Mouse (Mus musculus) hindbrain, embryonic 11.5 days (tissue): ENCODE measurements at regions not wholly inside any gene's neighbourhood (a gene's known extent, or its start where the extent isn't known, plus 50 kb on each side); places are given as distances from the start of the nearest gene placed in this dataset.

Experiments
- ATAC-seq: fragments of 200-750 bp; cut with Nextera tagmentation; 2 replicates; pipeline ENCODE4 v1.8.0; 2017; ENCODE audit warnings: mild to moderate bottlenecking, moderate TSS enrichment, moderate library complexity; ENCODE audit not compliant: low FRiP score
- DNase-seq: peaks from one replicate; pipeline ENCODE4 v3.0.0-alpha.2; 2015; ENCODE audit warnings: low spot score
- H3K27ac ChIP-seq: fragments of 300-500 bp; sonication (generic); 2 replicates; pipeline ENCODE4 v1.5.1; 2014; ENCODE audit warnings: mild to moderate bottlenecking, low read depth, low read length
- H3K27me3 ChIP-seq: fragments of 300-500 bp; sonication (generic); 2 replicates; pipeline ENCODE4 v1.6.1; 2014; ENCODE audit warnings: mild to moderate bottlenecking, low read length, moderate library complexity, mixed read lengths; ENCODE audit not compliant: control insufficient read depth, insufficient read depth
- H3K36me3 ChIP-seq: fragments of 300-500 bp; sonication (generic); 2 replicates; pipeline ENCODE4 v1.6.1; 2014; ENCODE audit warnings: mild to moderate bottlenecking, low read length, moderate library complexity, mixed read lengths; ENCODE audit not compliant: control insufficient read depth, insufficient read depth
- H3K4me1 ChIP-seq: fragments of 300-500 bp; sonication (generic); replicated peaks from 2 replicates; pipeline ENCODE4 v1.6.1; 2014; ENCODE audit warnings: low read length, mixed read lengths; ENCODE audit not compliant: control insufficient read depth, insufficient read depth
- H3K4me2 ChIP-seq: fragments of 300-500 bp; sonication (generic); replicated peaks from 2 replicates; pipeline ENCODE4 v1.6.1; 2014; ENCODE audit warnings: mild to moderate bottlenecking, low read depth, low read length
- H3K4me3 ChIP-seq: fragments of 300-500 bp; sonication (generic); 2 replicates; pipeline ENCODE4 v1.5.1; 2014; ENCODE audit warnings: low read depth, low read length
- H3K9ac ChIP-seq: fragments of 300-500 bp; sonication (generic); 2 replicates; pipeline ENCODE4 v1.6.1; 2014; ENCODE audit warnings: low read depth, low read length
- H3K9me3 ChIP-seq: fragments of 300-500 bp; sonication (generic); 2 replicates; pipeline ENCODE4 v1.6.1; 2016; ENCODE audit warnings: low read length; ENCODE audit not compliant: control insufficient read depth
- WGBS: fragments of 180-500 bp; shearing (Covaris S2); extraction: QIAGEN DNeasy Blood & Tissue Kit; methylation state at CpG from one replicate; pipeline ENCODE4 v1.1.7; 2014; 5-methylcytosine and 5-hydroxymethylcytosine counted together

- no peak for DNase-seq
- Histone ChIP-seq H3K4me1 (no peaks in the 10 kb centered on the region), H3K27ac (no peak overlapping the region), H3K9ac (no peak overlapping the region), H3K36me3 (no peaks in the 10 kb centered on the region), H3K4me3 (no peak overlapping the region), H3K27me3 (no peaks in the 10 kb centered on the region), H3K4me2 (no peak overlapping the region), H3K9me3 (no peaks in the 10 kb centered on the region)
- no peak for ATAC-seq
- 56% methylated on average over 2 of the region's 2 CpGs for WGBS
Measured at GRCm38 (mm10) chr1:72014580-72014979, 197.5 kb downstream of the Mreg start.

GRCm38 (mm10) chr1:72013863-72014262 is 198.2 kb downstream of the Mreg start:
- ATAC-seq = no peak
- H3K9me3 ChIP-seq = no peaks in the 10 kb centered on the region
- no peak overlapping the region for H3K4me3 ChIP-seq
- no peak overlapping the region for H3K9ac ChIP-seq
- H3K27ac ChIP-seq = no peak overlapping the region
- H3K4me2 ChIP-seq = no peak overlapping the region
- no peaks in the 10 kb centered on the region for H3K27me3 ChIP-seq
- 73% methylated on average over 7 of the region's 7 CpGs for WGBS
- H3K36me3 ChIP-seq = no peaks in the 10 kb centered on the region
- no peak for DNase-seq
- H3K4me1 ChIP-seq = no peaks in the 10 kb centered on the region

- no peak for ATAC-seq
- 81% methylated on average over 7 of the region's 7 CpGs for WGBS
Measured at GRCm38 (mm10) chr1:72012710-72013109, 199.4 kb downstream of the Mreg start.

GRCm38 (mm10) chr1:72009270-72009928 is 202.7 kb downstream of the Mreg start:
- DNase-seq (no peak), ATAC-seq (no peak)
- WGBS = 49% methylated on average over 7 of the region's 7 CpGs
- Histone ChIP-seq H3K27ac (no peak overlapping the region), H3K9ac (no peak overlapping the region), H3K9me3 (no peaks in the 10 kb centered on the region), H3K4me1 (no peaks in the 10 kb centered on the region), H3K4me3 (no peak overlapping the region), H3K4me2 (no peak overlapping the region), H3K36me3 (no peaks in the 10 kb centered on the region), H3K27me3 (no peaks in the 10 kb centered on the region)

More at GRCm38 (mm10) chr1:72012710-72013109, 199.4 kb downstream of the Mreg start:
- Histone ChIP-seq H3K4me3 (no peak overlapping the region), H3K4me2 (no peak overlapping the region), H3K4me1 (no peaks in the 10 kb centered on the region), H3K27me3 (no peaks in the 10 kb centered on the region), H3K36me3 (no peaks in the 10 kb centered on the region), H3K27ac (no peak overlapping the region), H3K9ac (no peak overlapping the region), H3K9me3 (no peaks in the 10 kb centered on the region)
- DNase-seq = no peak

GRCm38 (mm10) chr1:72006696-72007291 is 205.3 kb downstream of the Mreg start:
- H3K27ac ChIP-seq = no peak overlapping the region
- no peaks in the 10 kb centered on the region for H3K4me1 ChIP-seq
- ATAC-seq (no peak), DNase-seq (no peak)
- H3K9me3 ChIP-seq = no peaks in the 10 kb centered on the region
- no peak overlapping the region for H3K4me2 ChIP-seq
- H3K27me3 ChIP-seq = no peaks in the 10 kb centered on the region
- H3K9ac ChIP-seq = no peak overlapping the region
- 53% methylated on average over 7 of the region's 7 CpGs for WGBS
- no peak overlapping the region for H3K4me3 ChIP-seq
- H3K36me3 ChIP-seq = no peaks in the 10 kb centered on the region

- no peaks in the 10 kb centered on the region for H3K9me3 ChIP-seq
- H3K4me3 ChIP-seq = no peak overlapping the region
- H3K4me1 ChIP-seq = no peaks in the 10 kb centered on the region
- no peak overlapping the region for H3K27ac ChIP-seq
- no peaks in the 10 kb centered on the region for H3K27me3 ChIP-seq
- H3K9ac ChIP-seq = no peak overlapping the region
- DNase-seq (no peak), ATAC-seq (no peak)
- no peak overlapping the region for H3K4me2 ChIP-seq
- WGBS = 40% methylated on average over 8 of the region's 8 CpGs
- H3K36me3 ChIP-seq = no peaks in the 10 kb centered on the region
Measured at GRCm38 (mm10) chr1:72005956-72006355, 206.2 kb downstream of the Mreg start.

GRCm38 (mm10) chr1:72005550-72005949 is 206.6 kb downstream of the Mreg start:
- 67% methylated on average over 7 of the region's 7 CpGs for WGBS
- no peak for ATAC-seq

GRCm38 (mm10) chr1:72003424-72004278 is 208.5 kb downstream of the Mreg start:
- no peak overlapping the region for H3K27ac ChIP-seq
- ATAC-seq = no peak
- H3K4me3 ChIP-seq = no peak overlapping the region
- H3K9me3 ChIP-seq = no peaks in the 10 kb centered on the region
- no peak for DNase-seq
- no peaks in the 10 kb centered on the region for H3K27me3 ChIP-seq
- 91% methylated on average over 14 of the region's 14 CpGs for WGBS
- no peak overlapping the region for H3K9ac ChIP-seq
- no peaks in the 10 kb centered on the region for H3K4me1 ChIP-seq
- no peak overlapping the region for H3K4me2 ChIP-seq
- H3K36me3 ChIP-seq = no peaks in the 10 kb centered on the region

More at GRCm38 (mm10) chr1:72005550-72005949, 206.6 kb downstream of the Mreg start:
- Histone ChIP-seq H3K27me3 (no peaks in the 10 kb centered on the region), H3K9ac (no peak overlapping the region), H3K36me3 (no peaks in the 10 kb centered on the region), H3K4me2 (no peak overlapping the region), H3K9me3 (no peaks in the 10 kb centered on the region), H3K4me1 (no peaks in the 10 kb centered on the region), H3K27ac (no peak overlapping the region), H3K4me3 (no peak overlapping the region)
- no peak for DNase-seq
